Mouse (Mus musculus): ENCODE data around the gene Cisd2.
A peak's percentile ranks its signal among the peaks of the same experiment; 100 is the strongest.

The Cisd2 gene

DNA sequence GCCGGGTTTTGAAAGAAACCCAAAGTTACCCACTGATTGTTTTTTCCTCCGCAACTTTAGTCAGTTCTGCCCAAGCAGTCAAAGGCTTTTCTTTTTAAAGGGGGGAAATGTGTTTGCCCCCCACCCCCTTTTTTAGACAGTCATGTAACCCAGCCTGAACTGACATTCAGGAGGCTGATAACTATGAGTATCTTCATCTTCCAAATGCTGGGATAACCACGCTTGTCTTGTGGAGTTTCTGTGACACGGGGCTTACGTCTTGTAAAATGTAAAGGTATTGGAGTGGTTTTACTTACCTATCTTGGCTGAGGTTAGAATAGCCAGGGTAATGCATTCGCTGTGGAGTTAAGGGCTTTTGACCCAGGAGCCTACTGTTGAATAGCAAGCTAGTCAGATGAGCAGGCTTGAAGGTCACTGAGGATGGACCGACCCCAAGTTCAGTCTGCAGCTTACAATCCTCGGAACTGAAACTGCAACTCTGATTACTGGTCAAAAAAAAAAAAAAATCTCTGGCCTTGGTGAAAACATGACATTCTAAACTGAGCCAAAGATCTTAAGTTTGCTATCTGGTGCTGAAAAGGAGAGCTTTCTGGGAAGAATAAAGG lies at the start of gene Cisd2:
Cisd2 (minus strand) TSS at position 318 of the 605 bp plus-strand sequence.
- DNase-seq (ENCODE audit: low spot score), result no peak

DNA sequence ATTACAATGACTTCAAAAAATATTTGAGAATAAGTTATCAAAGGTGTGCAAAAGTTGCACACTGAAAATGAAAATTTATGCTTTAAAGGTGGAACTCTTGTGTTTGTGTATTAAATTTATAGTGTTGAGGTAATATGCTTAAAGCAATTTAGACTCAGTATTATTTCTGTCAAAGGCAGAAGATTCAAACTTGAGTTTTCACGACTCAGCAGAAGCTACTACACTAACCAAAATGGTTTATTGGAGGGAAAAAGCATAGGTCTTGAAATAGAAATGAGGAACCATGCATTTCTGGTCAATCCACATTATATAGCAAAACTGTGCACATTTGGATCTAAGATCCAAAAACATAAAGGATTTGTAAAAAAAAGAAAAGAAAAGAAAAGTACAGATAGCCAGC lies 47.1 kb upstream of the Cisd2 start:
- DNase-seq (ENCODE audit: low spot score), result no peak

DNA sequence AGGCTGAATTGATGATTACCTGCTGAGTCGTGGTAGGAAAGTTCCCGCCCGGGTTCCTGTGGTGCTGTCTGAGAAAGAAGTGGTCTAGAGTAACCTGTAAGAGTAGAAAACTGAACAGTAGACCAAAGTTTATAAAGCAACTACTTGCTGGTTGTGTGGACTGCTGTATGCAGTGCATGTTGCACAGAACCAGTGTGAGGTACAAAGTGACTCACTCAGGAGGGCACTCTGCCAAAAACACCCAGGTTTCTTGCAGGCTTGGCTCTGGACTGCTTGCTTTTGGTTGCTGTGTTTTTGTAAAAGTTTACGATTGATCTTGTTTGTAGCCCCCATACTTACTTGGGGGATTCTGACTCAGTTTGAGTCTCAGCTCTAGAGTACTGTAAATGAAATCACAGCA lies 46.2 kb upstream of the Cisd2 start:
- peak; percentile 74 for DNase-seq (ENCODE audit: low spot score)

DNA sequence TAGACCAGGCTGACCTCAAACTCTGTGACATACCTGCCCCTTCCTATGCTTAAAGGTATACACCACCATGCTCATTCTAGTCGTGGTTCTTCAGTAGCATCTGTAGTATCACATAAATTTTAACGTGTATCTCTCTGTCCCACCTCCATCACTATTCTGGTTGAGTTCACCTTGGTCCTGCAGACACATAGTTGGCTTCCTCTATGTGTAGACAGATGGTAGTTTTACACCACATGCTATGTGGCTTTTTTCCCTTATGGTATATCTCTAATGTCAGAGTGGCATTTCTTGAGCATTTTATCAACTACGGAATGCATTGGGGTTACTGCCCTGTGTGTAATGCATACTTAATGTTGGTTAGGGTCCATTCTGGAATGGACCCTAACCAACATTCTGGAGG lies 45.4 kb upstream of the Cisd2 start:
- no peak for DNase-seq (ENCODE audit: low spot score)

DNA sequence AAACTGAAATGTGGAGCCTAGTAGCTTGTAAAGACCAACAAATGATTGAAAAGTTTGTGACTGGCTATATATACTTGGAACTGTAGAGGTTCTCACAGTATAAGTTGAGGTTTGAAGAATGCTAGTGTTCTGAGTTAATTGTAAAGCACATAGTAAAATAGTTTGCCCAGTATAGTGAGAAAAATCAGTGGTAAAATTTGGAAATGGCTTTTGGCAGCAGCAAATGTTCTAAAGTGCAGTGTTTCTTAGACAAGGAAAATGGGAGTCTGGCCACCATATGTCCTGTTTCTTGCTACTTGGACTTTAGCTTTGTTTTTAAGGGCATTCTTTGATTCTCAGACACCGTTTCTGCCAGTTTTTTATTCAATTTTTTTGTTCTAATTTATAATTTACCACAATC lies 44.7 kb upstream of the Cisd2 start:
- DNase-seq (ENCODE audit: low spot score), result no peak

DNA sequence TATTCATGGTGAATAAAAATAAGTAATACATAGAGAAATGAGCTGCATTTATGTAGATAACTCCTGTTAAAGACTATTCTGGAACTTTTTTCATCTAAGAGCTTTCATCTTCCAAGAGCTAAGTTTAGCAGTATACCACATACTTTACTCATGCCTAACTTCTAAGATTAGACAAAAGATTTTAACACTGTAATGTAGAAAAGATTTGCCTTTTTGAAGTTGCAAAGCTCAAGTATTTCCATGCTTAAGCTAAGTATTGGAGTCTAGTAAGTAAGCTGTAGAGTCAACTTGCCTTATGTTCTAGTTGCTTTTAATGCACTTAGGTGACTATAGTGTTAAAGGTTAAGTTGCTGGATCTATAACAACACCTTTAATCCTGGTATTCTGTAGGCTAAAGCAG lies 35.3 kb upstream of the Cisd2 start:
- no peak for DNase-seq (ENCODE audit: low spot score)

DNA sequence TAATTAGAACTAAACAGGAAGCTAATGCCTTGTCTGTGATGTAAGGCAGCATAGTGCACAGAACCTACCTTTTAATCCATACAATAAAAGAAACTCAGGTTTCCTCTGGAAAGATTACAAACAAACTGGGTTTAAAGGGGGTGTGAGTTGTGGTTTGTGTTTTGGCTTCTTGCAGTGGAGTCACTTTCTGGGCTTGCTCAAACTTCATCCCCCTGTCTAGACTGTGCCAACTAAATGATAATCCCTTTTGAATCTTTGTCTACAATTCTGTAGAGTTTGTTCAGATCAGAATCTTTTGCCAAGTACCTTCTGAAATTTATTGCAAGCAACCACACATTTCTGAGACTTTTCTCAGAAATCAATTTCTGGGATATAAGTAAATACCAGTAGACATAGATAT lies 21.2 kb upstream of the Cisd2 start:
- no peak for DNase-seq (ENCODE audit: low spot score)

DNA sequence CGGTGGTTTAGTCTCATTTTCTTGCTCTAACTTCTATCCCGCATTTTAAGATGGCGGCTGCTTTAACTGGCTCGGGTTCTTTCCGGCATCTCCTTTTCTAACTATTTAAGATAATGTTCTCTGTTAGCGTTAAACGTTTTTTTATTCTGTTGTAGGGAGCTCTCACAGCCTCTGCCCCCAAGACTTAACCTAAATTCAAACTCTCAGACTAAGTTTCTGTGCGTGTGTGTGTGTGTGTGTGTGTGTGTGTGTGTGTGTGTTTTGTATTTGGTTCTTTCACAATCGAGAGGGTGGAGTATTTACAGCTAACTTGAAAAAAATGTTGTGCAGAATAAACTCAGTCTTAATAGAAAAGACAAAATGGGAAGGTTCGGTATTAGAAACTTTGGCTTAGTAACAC lies 16.9 kb upstream of the Cisd2 start:
- no peak for DNase-seq (ENCODE audit: low spot score)

DNA sequence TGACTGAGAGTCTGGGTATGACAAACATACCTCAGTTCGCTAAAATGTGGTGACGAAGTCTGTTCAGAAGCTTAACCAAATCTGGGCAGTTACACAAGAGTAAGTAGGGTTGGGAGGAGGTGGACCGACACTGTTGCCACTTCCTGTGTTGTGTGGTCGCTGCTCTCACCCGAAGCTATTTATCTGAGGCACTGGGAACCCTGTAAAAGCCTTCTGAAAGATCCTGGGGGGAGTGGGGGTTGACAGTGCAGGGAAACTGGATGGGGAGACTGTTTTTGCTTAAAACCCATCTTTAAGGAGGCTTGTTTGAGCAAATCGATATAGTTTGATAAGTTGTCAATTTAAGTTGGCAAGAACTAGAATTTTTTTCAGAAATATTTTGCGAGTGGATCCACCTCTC lies 16.5 kb upstream of the Cisd2 start:
- DNase-seq (ENCODE audit: low spot score), result peak; percentile 9

DNA sequence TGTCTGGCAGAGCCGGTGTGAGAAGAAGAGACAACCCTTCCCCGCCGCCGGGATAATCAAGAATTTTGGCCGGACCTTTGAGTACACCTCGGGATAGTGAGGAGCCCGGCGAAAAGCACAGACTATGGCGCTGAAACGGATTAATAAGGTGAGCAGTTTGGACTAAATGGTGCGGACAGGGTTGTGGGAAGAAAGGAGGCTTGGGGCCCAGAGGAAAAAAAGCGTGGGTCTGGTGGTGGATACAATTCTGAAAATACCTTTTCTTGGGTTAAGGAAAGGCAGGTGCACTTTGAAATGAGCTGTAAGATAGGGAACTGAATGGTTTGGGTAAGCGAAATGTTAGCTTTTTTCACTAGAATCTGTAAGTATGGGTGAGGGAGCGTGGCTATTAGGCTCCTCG lies 15.9 kb upstream of the Cisd2 start:
- DNase-seq (ENCODE audit: low spot score), result no peak

DNA sequence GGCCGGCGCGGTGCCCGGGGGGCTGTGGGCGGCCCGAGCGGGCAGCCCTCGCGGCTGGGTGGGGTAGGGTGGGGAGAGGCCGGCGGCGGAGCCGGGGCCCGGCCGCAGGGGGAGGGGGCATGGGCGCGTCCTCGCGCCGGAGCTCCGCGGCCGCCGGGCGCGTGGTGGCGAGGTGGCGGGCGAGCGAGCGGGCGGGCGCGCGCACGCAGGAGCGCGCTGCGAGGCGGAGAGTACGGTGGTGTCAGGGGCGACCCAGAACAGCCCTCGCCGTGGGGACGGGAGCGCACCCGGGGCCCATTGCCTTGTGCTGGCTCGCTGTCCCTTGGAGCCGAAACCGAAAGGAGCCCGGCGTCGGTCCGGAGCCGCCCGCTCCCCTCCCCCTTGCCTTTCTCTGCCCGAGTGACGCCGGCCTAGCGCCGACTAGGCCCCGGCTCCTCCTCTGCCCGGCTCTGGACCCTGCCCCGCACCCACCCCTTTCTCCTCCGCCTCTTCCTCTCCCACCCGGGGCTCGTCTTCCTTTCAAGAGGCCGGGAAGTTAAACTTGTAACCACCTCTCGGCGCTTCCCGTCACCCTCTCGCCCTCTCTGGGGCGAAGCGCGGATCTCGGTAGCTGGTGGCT lies 15.3 kb upstream of the Cisd2 start:
- peak; percentile 67 for DNase-seq (ENCODE audit: low spot score)

DNA sequence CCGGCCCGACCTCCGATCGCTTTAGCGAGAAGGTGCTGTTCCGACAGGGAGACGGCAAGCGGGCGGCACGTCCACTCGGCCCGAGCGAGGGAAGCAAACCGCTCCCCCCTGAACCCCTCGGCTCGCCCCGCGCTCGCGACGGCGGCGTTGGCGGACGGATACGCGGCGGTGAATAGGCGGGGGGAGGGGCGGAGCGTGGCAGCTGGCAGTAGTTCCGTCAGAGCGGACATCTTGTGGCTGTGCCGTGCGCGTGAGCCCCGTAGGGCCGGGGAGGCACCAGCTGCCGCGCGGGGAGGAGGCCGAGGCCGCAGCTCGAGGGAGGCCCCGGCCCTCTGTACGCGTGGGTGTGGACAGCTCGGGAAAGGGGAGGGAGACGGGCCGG lies 14.8 kb upstream of the Cisd2 start:
- DNase-seq (ENCODE audit: low spot score), result peak; percentile 95

DNA sequence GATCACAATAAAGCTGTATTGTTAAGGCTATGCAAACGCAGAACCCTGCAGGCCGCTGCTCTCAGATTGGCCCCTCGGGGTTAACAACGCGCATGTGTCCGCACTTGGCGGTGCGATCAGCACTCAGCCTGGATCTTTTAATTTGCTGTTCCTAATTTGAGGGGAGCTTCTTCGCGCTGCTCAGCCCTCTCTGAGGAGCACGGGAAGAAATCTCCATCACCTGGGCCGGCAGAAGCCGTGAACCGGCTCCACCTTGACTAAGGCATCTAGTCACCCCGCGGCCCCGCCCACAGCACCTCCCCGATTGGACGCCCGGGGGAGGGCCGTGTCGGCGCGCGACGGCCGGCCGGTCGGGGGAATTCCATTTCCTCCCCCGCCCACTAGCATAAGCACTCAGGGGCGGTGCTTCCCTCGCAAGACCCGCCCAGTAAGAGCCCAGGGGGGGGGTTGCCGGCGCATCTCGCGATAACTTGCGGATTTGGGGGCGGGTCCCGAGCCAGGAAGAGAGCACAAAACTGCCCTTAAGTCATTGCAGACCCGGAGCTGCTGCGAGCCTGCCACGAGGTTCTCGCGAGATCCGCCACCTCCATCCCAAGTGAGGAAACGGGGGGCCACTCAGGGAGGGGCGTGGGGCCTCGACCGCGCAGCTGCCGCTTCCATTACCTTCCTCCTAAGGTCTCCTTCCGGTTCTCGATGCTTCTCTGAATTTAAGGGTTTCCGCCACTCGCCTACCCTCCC lies 14.2 kb upstream of the Cisd2 start, which contains the start of gene Ube2d3:
Ube2d3 (plus strand) TSS at position 392 of the 738 bp plus-strand sequence.
- DNase-seq (ENCODE audit: low spot score), result peak; percentile 97

DNA sequence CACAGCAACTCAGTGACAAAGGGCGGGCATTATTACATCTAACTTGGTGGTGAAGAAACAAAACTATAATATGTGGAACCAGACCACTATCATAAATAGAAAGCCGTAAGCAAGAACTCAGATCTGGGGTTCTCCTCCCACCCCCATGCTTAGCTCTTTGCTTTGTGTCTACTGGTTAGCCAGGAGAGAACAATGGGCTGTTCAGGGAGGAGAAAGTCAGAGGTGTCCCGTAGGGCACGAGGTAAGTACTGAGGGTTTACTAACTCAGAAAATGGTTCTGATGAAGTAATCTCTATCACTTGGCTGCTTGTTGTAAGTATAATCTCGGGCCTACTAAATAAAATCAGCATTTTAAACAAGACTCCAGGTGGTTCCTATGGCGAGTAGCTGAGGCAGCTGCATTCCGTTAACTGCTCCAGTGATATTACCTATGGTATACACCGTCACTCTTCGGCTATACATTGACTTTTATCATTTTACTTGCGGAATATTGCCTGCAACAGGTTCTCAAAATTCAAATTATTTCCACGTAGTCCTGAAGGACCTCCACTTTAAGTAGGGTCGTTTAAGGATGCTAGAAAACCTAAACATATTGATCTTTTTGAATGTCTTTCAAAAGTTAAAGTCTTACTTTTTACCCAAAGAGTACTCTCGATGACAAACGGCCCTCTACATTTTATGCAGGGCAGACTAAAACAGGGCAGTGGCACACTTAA lies 13.3 kb upstream of the Cisd2 start:
- DNase-seq (ENCODE audit: low spot score), result no peak

DNA sequence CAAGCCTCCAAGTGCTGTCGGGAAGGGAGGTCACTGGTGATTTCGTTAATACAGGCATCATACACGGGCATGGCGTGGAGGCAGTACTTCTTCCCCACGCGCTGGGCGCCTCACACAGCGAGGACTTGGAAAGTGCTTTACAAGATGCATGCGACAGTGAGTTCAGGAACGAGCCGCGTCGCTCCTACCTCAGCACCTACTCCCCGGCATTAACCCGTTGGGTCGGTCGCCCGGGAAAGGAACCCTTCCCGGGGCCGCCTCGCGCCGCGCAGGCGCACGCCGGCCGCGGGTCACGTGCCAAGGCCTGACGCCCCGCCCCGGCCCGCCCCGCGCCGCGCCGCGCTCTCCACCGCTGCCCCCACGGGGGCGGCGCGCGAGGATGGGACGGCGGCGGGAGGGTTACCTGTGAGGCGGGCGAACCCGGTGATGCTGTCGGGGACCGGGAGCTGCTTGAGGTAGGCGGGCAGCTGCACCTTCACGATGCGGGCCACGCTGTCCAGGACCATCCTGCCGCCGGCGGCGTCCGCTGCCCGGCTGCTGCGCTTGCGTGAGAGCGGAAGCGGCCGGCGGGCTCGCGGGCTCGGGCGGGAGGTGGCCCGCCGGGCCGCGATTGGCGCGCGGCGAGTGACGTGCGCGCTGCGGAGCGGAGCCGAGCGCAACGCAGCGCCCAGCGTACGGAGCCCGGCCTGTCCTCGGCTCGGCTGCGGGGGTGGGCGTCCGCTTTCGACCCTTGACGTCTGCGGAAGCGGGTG lies 693 bp downstream of the Cisd2 start:
- peak; percentile 83 for DNase-seq (ENCODE audit: low spot score)

DNA sequence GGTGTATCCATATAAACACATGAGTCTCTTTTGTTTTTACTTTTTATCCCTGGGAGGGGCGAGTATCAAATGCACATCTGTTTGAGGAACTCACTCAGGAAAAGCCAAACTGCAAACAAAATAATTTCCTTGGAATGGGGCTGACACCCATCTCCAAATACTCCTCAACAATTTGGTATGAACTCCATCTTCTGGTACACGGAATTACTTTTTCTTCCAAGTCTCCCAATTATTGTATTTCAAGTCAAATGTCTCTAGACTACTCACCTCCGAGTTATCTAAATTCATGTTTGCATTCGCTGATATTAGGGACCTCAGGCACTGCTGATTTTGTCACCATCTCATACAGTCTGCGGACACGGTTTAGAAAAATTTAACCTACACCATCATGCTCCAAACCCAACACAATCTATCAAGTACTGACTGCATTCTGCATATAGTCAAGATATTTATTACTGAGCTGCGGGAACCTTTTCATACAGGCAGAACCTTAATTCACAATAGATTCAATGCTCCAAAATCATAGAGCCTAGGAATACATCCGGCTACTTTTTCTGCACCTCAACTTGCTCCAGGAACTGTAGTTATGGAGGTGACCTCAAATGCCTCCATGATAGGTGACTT lies 1.4 kb downstream of the Cisd2 start:
- DNase-seq (ENCODE audit: low spot score), result no peak

DNA sequence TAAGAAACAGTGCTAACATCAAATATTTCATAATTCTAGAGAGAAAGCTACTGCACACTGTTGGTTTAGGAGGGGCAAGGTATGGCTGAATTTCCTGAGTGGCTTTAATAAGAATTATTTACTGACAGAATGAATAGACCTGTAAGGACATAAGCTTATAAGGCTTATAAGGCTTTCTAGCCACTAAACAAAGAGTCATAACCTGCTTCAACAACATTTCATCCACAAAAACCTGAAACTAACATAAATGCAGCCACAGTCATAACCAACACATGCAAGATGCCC lies 2.5 kb downstream of the Cisd2 start:
- DNase-seq (ENCODE audit: low spot score), result no peak

DNA sequence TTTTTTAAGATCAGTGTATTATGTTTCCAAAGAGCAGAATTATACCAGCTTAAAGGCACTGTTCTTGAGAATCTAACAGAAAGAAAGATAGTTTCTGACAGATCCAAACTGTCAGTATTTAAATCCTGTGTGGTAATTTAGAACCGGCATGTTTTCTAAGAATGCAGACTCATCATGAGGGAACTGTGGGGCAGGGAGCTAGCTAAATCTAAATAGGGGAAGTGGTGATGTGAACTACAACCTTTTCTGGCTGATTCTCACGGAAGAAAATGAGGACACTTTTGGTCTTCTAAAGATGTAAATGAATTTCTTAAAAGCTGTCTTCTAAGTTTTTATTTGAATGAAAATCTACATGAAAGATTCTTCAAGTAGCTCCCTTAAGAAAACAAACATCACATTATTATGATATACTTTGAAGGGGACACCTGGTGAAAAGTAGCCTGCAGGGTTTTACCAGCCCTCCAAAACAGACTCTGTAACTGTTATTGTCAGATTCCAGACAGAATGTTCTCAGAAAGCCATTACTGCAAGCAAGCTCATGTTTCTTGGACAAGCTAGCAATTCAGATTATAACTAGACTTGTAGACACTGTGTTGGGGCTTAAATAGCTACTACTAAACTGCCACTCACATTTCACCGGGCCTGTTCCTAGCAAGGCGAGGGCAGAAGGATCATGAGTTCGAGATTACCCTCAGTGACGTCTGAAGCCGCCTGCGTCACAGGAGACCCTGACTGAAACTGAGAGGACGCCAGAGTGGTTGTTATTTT lies 3.0 kb downstream of the Cisd2 start:
- DNase-seq (ENCODE audit: low spot score), result no peak

DNA sequence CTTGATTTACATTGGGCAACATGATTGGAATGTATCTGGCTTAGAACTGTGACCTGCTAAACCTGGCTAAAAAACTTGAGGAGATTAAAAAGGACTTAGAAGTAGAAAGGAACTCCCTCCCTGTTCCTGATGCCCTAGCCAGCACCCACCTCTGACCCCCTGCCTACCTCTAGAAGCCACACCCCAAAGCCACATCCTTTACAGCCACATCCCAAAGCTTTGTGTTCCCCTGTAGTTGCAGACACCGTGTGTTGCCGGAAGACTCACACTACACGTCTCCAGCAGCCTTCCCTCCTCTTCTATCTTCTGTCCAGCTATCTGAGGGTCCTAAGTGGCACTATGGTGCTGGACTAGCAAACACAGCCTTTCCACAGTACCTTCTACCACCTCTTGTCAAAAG lies 5.9 kb downstream of the Cisd2 start:
- no peak for DNase-seq (ENCODE audit: low spot score)

DNA sequence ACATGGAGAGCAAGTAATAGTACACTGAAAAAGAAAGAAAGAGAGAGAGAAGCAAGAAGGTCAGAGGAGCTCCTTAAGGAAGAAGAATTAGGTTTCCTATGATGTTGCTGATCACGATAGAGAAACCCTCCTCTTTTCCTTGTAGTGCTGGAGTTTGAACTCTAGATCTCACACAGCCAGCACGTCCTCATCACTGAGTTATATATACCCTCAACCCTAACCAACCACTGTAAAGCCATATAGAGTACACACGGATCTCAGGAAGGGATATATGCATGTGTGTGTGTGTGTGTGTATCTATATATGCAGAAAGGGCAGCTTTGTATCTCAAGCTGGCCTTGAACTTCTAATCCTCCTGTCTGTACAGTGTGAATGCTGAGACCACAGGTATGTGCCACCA lies 6.5 kb downstream of the Cisd2 start:
- DNase-seq (ENCODE audit: low spot score), result no peak

DNA sequence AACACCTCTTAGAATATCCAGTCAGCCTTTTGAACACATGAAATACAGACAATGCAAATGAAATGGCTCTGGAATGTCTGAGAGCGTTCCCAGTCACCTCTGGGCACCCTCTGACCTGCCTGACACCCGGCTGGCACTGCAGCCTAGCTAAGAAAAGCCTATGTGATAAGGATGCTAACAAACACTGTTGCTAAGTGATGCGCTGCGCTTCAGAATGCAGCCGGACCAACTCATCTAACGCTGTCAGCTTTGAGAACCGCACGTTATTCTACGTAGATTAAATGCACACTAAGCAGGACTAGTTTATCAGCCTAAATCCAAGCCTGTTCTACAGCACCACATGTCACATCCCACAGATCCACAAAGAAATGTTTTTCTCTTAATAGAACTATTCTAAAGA lies 11.9 kb downstream of the Cisd2 start:
- no peak for DNase-seq (ENCODE audit: low spot score)
